Mouse (Mus musculus) heart, adult 2 months (tissue): ENCODE results near the gene Tmsb15l.

Experiments
- CTCF ChIP-seq: fragments of 200-600 bp; IDR thresholded peaks from 2 replicates; pipeline ENCODE4 v1.8.1; 2022; ENCODE audit warnings: antibody characterized with exemption, mild to moderate bottlenecking, moderate library complexity
- EP300 ChIP-seq: fragments of 200-500 bp; IDR thresholded peaks from 2 replicates; pipeline ENCODE4 v1.6.1; 2011; ENCODE audit warnings: low read depth, low read length, control low read depth; ENCODE audit not compliant: insufficient read depth

- TF ChIP-seq CTCF (no peak), EP300 (no peak)
Measured at GRCm38 (mm10) chrX:136927031-136927430, 49.6 kb downstream of the Tmsb15l start, which contains the start of gene H2bfm.
